ENCODE assay signal across 32 mouse cellular contexts in genomic region chr1:44162389-44162788, GRCm38 (mm10). TPM values are rescaled to one million over a fixed set of nuclear protein-coding genes. Genes with fewer than 3 reads are reported as not detected.
DNase-seq lines count a peak whose midpoint lies in the region; ATAC-seq and TF ChIP-seq lines count a peak whose summit lies in the region.
"Had no signal": no experiment of that assay in that cellular context is flagged by ENCODE, and none has a peak within 500 bp of the region (broad histone marks: within the 10 kb centered on the region; RNA-seq: fewer than 3 reads in every experiment).

No protein-coding gene starts in this region.

- TF ChIP-seq RAD21 in CH12.LX (IDR thresholded peaks at IDR 0.05; ENCODE audit: low read depth, low read length): no peak

- no peak for TF ChIP-seq POLR2A in CH12.LX (IDR thresholded peaks at IDR 0.05; ENCODE audit: low read depth, low read length)

- no peaks in the 10 kb centered on the region for H3K27me3 ChIP-seq in CH12.LX (replicated peaks)
- no peaks in the 10 kb centered on the region for H3K27me3 ChIP-seq in kidney, embryonic 14.5 days (ENCODE audit: control insufficient read depth, insufficient read depth, low read length)
- H3K27me3 ChIP-seq: forebrain, embryonic 13.5 days; heart, embryonic 12.5 days; heart, embryonic 15.5 days; Patski had no signal

- TF ChIP-seq CTCF in CH12.LX (conservative IDR thresholded peaks at IDR 0.05 in 1 of 2, IDR thresholded peaks at IDR 0.05 in 1 of 2; ENCODE audit: low read depth in 2 of 2, low read length in 2 of 2): no peak

- H3K27ac ChIP-seq in CH12.LX (ENCODE audit: insufficient read depth, low read depth): no peak overlapping the region
- no peak overlapping the region for H3K27ac ChIP-seq in kidney, embryonic 14.5 days (ENCODE audit: low read depth, low read length)
- H3K27ac ChIP-seq: forebrain, embryonic 10.5 days; forebrain, embryonic 13.5 days; heart, adult 2 months; heart, embryonic 15.5 days; hindbrain, embryonic 14.5 days; hindbrain, postnatal 0 days had no signal

- no peak overlapping the region for H3K4me2 ChIP-seq in CH12.LX (ENCODE audit: insufficient read depth, low read depth, poor library complexity, severe bottlenecking)
- no peak overlapping the region for H3K4me2 ChIP-seq in kidney, embryonic 14.5 days (replicated peaks; ENCODE audit: low read depth, low read length)
- H3K4me2 ChIP-seq: forebrain, embryonic 13.5 days; heart, embryonic 12.5 days; heart, embryonic 15.5 days; hindbrain, embryonic 14.5 days had no signal

- in situ Hi-C loops in CH12.LX (cut with MboI; ENCODE audit: low pct_ligation_motif_present, low pct_unique_long_range_greater_than_20kb, low sequenced_read_pairs): no loop called here

- TF ChIP-seq EP300 in CH12.LX (IDR thresholded peaks at IDR 0.05; ENCODE audit: low read length): peak; percentile 59

- dilution Hi-C loops in CH12.LX (cut with MboI; ENCODE audit: extremely low pct_ligation_motif_present, extremely low pct_unique_long_range_greater_than_20kb, low sequenced_read_pairs): no loop called here

- H3K4me1 ChIP-seq in CH12.LX (ENCODE audit: control insufficient read depth in 1 of 2, insufficient read depth in 2 of 2): peaks cover 6 to 20% of the 10 kb centered on the region in 2 experiments
- H3K4me1 ChIP-seq in kidney, embryonic 14.5 days (ENCODE audit: control insufficient read depth, insufficient read depth, low read length): no peaks in the 10 kb centered on the region
- H3K4me1 ChIP-seq: forebrain, embryonic 10.5 days; forebrain, embryonic 13.5 days; heart, embryonic 12.5 days; heart, embryonic 15.5 days had no signal

- peaks cover 7% of the 10 kb centered on the region for H3K9me3 ChIP-seq in CH12.LX (replicated peaks; ENCODE audit: low read length)
- no peaks in the 10 kb centered on the region for H3K9me3 ChIP-seq in kidney, embryonic 14.5 days (ENCODE audit: control insufficient read depth, low read length)
- H3K9me3 ChIP-seq: forebrain, embryonic 13.5 days; G1E; heart, embryonic 12.5 days; heart, embryonic 15.5 days had no signal

- peaks cover 50 to 77% of the 10 kb centered on the region in 2 experiments for H3K36me3 ChIP-seq in CH12.LX (replicated peaks in 1 of 2; ENCODE audit: control insufficient read depth in 1 of 2, insufficient read depth in 1 of 2, low read length in 1 of 2)
- peaks cover 70% of the 10 kb centered on the region for H3K36me3 ChIP-seq in kidney, embryonic 14.5 days (ENCODE audit: control insufficient read depth, insufficient read depth, low read length)

- WGBS in kidney, embryonic 14.5 days: 91% methylated on average over 5 of the region's 5 CpGs

- no peak overlapping the region for H3K9ac ChIP-seq in CH12.LX (ENCODE audit: insufficient read depth, low read depth)
- no peak overlapping the region for H3K9ac ChIP-seq in kidney, embryonic 14.5 days (ENCODE audit: low read depth, low read length)
- H3K9ac ChIP-seq: forebrain, embryonic 13.5 days; heart, embryonic 12.5 days; heart, embryonic 15.5 days; hindbrain, embryonic 14.5 days had no signal

- no peaks in the 10 kb centered on the region for H3K79me2 ChIP-seq in CH12.LX (replicated peaks; ENCODE audit: control insufficient read depth, extremely low read depth, insufficient read depth, poor library complexity, severe bottlenecking)

- ATAC-seq in megakaryocyte, adult 5-6 weeks (ENCODE audit: poor library complexity, severe bottlenecking): peak; percentile 71
- no peak for ATAC-seq in kidney, embryonic 14.5 days (ENCODE audit: low FRiP score, low TSS enrichment)
- ATAC-seq: forebrain, embryonic 13.5 days; forebrain, embryonic 16.5 days; hindbrain, postnatal 0 days; inflammation-experienced regulatory T-cells, adult 6 months; intestine, embryonic 16.5 days; Patski had no signal

- H3K4me3 ChIP-seq in CH12.LX (replicated peaks in 1 of 3; ENCODE audit: low read depth in 2 of 3, low read length in 2 of 3, poor library complexity in 1 of 3): no peak overlapping the region
- no peak overlapping the region for H3K4me3 ChIP-seq in kidney, embryonic 14.5 days (ENCODE audit: low read length)
- H3K4me3 ChIP-seq: forebrain, embryonic 10.5 days; forebrain, embryonic 13.5 days; heart, adult 2 months; heart, embryonic 12.5 days; heart, embryonic 15.5 days had no signal

- DNase-seq in A20 (ENCODE audit: low read depth, low spot score): peak; percentile 72
- DNase-seq in CH12.LX (ENCODE audit: extremely low read depth): peak; percentile 58
- peak; percentile 14 for DNase-seq in brain, adult 2 months (ENCODE audit: low read depth, low spot score)
- no peak for DNase-seq in layer of hippocampus, postnatal 25 days (ENCODE audit: extremely low spot score in 1 of 2, low spot score in 1 of 2)
- no peak for DNase-seq in spleen, postnatal 4 days (ENCODE audit: low spot score in 2 of 2)
- no peak for DNase-seq in adrenal gland, adult 18-20 months (ENCODE audit: low spot score in 2 of 2)
- DNase-seq: adrenal gland, adult 2 months; adrenal gland, postnatal 14 days; cerebellum, adult 11 months; cerebellum, adult 2 months; cerebellum, adult 9-11 months; cerebellum, postnatal 25 days; gastrocnemius, postnatal 10 days; heart, adult 2 months; heart, postnatal 14 days; heart, postnatal 4 days had no signal

TF ChIP-seq in CH12.LX, 34 proteins besides CTCF, POLR2A, EP300 and RAD21:
- no peak for TF ChIP-seq MYC (IDR thresholded peaks at IDR 0.05; ENCODE audit: low read depth, low read length)
- TF ChIP-seq JUND (conservative IDR thresholded peaks at IDR 0.05; ENCODE audit: low read depth, low read length): 0 out of 2 replicates have a peak, but pooled peaks have one; percentile 14
- peak; percentile 56 for TF ChIP-seq IRF4 (IDR thresholded peaks at IDR 0.05; ENCODE audit: low read depth, low read length)
- no peak for TF ChIP-seq GABPA (IDR thresholded peaks at IDR 0.05; ENCODE audit: insufficient replicate concordance, low read depth, low read length)
- TF ChIP-seq NELFE (IDR thresholded peaks at IDR 0.05; ENCODE audit: low read depth, low read length): no peak
- TF ChIP-seq HCFC1 (IDR thresholded peaks at IDR 0.05; ENCODE audit: low read depth, low read length): no peak
- TF ChIP-seq MAZ (IDR thresholded peaks at IDR 0.05; ENCODE audit: low read depth, low read length): no peak
- peak; percentile 78; the same call in 1 of the 2 replicates for TF ChIP-seq MEF2A (IDR thresholded peaks at IDR 0.05; ENCODE audit: borderline replicate concordance, low read depth, low read length)
- TF ChIP-seq ETS1 (conservative IDR thresholded peaks at IDR 0.05; ENCODE audit: low read depth, low read length): peak; percentile 30; the same call in 1 of the 2 replicates
- peak; percentile 54; the same call in 1 of the 2 replicates for TF ChIP-seq JUN (IDR thresholded peaks at IDR 0.05; ENCODE audit: insufficient read depth, low read depth, low read length)
- TF ChIP-seq CHD1 (IDR thresholded peaks at IDR 0.05; ENCODE audit: low read depth, low read length): no peak
- no peak for TF ChIP-seq UBTF (IDR thresholded peaks at IDR 0.05; ENCODE audit: low read depth, low read length)
- TF ChIP-seq ELF1 (IDR thresholded peaks at IDR 0.05; ENCODE audit: low read depth, low read length): no peak
- no peak for TF ChIP-seq TBP (conservative IDR thresholded peaks at IDR 0.05; ENCODE audit: low read depth, low read length)
- no peak for TF ChIP-seq ZKSCAN1 (IDR thresholded peaks at IDR 0.05; ENCODE audit: borderline replicate concordance, low read depth, low read length)
- TF ChIP-seq SMC3 (IDR thresholded peaks at IDR 0.05; ENCODE audit: low read depth, low read length): no peak

RNA-seq across cellular contexts. Expression of gene Ercc5, which starts 14.8 kb away (rescaled TPM):
- 9.8 and 11.7 TPM in 2 replicates for total RNA-seq in CH12.LX (2012; rRNA removed)
- 7.1 and 7.4 TPM in 2 replicates for total RNA-seq in CH12.LX (2014; rRNA removed)
- 8.2 and 8.9 TPM in 2 replicates for polyA plus RNA-seq in CH12.LX (2012; ENCODE audit: insufficient read length, low read depth)
- 7.5 and 7.7 TPM in 2 replicates for total RNA-seq in megakaryocyte, adult 5-6 weeks (2015)
- total RNA-seq in megakaryocyte, adult 5-6 weeks (2017): 11.3 and 14.6 TPM in 2 replicates
- total RNA-seq in layer of hippocampus, postnatal 25 days (2021): 10 to 100 TPM; 19.6 to 20.7 TPM
- 10 to 100 TPM; 18.1 to 22.3 TPM for total RNA-seq in adrenal gland, adult 18-20 months (2021)
- polyA plus RNA-seq in kidney, embryonic 14.5 days (2014; fragmentation: Nextera tagmentation; extraction: Ambion mirVana): 12.7 and 23.2 TPM in 2 replicates

RNA-seq across cellular contexts. Expression of gene Bivm, which starts 43.6 kb away (rescaled TPM):
- total RNA-seq in CH12.LX (2012; rRNA removed) (0.04 TPM in 1 of 2 replicates, not detected in the other), CH12.LX (2014; rRNA removed) (0.05 and 0.11 TPM in 2 replicates)
- polyA plus RNA-seq in CH12.LX (2012; ENCODE audit: insufficient read length, low read depth): 0.07 and 0.09 TPM in 2 replicates
- 11.8 and 12.5 TPM in 2 replicates for total RNA-seq in megakaryocyte, adult 5-6 weeks (2015)
- total RNA-seq in megakaryocyte, adult 5-6 weeks (2017): 4.4 and 8.7 TPM in 2 replicates
- total RNA-seq in layer of hippocampus, postnatal 25 days (2021): 10 to 100 TPM; 34.1 to 40.1 TPM
- 10 to 100 TPM; 14.6 to 15.9 TPM for total RNA-seq in adrenal gland, adult 18-20 months (2021)
- 16.4 and 24.1 TPM in 2 replicates for polyA plus RNA-seq in kidney, embryonic 14.5 days (2014; fragmentation: Nextera tagmentation; extraction: Ambion mirVana)

RNA-seq across cellular contexts. Expression of gene Kdelc1, which starts 43.8 kb away (rescaled TPM):
- total RNA-seq in CH12.LX (2012; rRNA removed) (0.04 TPM in 1 of 2 replicates, not detected in the other), CH12.LX (2014; rRNA removed) (not detected in 2 replicates)
- 0.16 TPM in 1 of 2 replicates, not detected in the other for polyA plus RNA-seq in CH12.LX (2012; ENCODE audit: insufficient read length, low read depth)
- total RNA-seq in megakaryocyte, adult 5-6 weeks (2015): 9.6 and 11.1 TPM in 2 replicates
- total RNA-seq in megakaryocyte, adult 5-6 weeks (2017): 5.4 and 9.9 TPM in 2 replicates
- total RNA-seq in layer of hippocampus, postnatal 25 days (2021): 1 to 10 TPM; 9.9 to 10.0 TPM
- total RNA-seq in adrenal gland, adult 18-20 months (2021): 10 to 100 TPM; 10.8 to 15.9 TPM
- 66.4 and 78.0 TPM in 2 replicates for polyA plus RNA-seq in kidney, embryonic 14.5 days (2014; fragmentation: Nextera tagmentation; extraction: Ambion mirVana)

RNA-seq across cellular contexts. Expression of gene Mettl21e, which starts 56.4 kb away (rescaled TPM):
- total RNA-seq in CH12.LX (2012; rRNA removed) (not detected in 2 replicates), CH12.LX (2014; rRNA removed) (not detected in 2 replicates)
- polyA plus RNA-seq in CH12.LX (2012; ENCODE audit: insufficient read length, low read depth): not detected in 2 replicates
- not detected in 2 replicates for total RNA-seq in megakaryocyte, adult 5-6 weeks (2015)
- not detected in 2 replicates for total RNA-seq in megakaryocyte, adult 5-6 weeks (2017)
- total RNA-seq in layer of hippocampus, postnatal 25 days (2021): not detected
- not detected for total RNA-seq in adrenal gland, adult 18-20 months (2021)
- not detected in 2 replicates for polyA plus RNA-seq in kidney, embryonic 14.5 days (2014; fragmentation: Nextera tagmentation; extraction: Ambion mirVana)
- total RNA-seq: adrenal gland, adult 2 months; adrenal gland, postnatal 14 days; heart, postnatal 4 days; hindbrain, postnatal 0 days had no signal
- polyA plus RNA-seq: adrenal gland, adult 2 months; cerebellum, adult 2 months; cortical plate, adult 2 months; embryonic facial prominence, embryonic 11.5 days; forebrain, embryonic 10.5 days; G1E; heart, adult 2 months; heart, embryonic 12.5 days; hindbrain, embryonic 11.5 days; hindbrain, embryonic 14.5 days; hindbrain, postnatal 0 days; inflammation-experienced regulatory T-cells, adult 6 months; intestine, embryonic 16.5 days; Patski had no signal

Comparison
In these comparisons a context has a peak if more than half of its experiments do, and no peak if none do; other contexts are left out.
1. DNase-seq: peak in A20 (single experiment), CH12.LX (single experiment) and brain, adult 2 months (single experiment); none in layer of hippocampus, postnatal 25 days (0 of 2), spleen, postnatal 4 days (0 of 2) and adrenal gland, adult 18-20 months (0 of 2).
2. RNA of gene Bivm, which starts 43.6 kb away (total RNA-seq): 34.1 to 40.1 TPM in layer of hippocampus, postnatal 25 days, 14.6 to 15.9 TPM in adrenal gland, adult 18-20 months and 4.4 to 12.5 TPM in megakaryocyte, adult 5-6 weeks; 0.04 to 0.11 TPM in CH12.LX; every median in the first group is over 4 times any median in the second.
3. RNA of gene Kdelc1, which starts 43.8 kb away (total RNA-seq): 10.8 to 15.9 TPM in adrenal gland, adult 18-20 months, 5.4 to 11.1 TPM in megakaryocyte, adult 5-6 weeks and 9.9 to 10.0 TPM in layer of hippocampus, postnatal 25 days; 0.04 TPM in CH12.LX; every median in the first group is over 4 times any median in the second.